In the genomic region with DNA sequence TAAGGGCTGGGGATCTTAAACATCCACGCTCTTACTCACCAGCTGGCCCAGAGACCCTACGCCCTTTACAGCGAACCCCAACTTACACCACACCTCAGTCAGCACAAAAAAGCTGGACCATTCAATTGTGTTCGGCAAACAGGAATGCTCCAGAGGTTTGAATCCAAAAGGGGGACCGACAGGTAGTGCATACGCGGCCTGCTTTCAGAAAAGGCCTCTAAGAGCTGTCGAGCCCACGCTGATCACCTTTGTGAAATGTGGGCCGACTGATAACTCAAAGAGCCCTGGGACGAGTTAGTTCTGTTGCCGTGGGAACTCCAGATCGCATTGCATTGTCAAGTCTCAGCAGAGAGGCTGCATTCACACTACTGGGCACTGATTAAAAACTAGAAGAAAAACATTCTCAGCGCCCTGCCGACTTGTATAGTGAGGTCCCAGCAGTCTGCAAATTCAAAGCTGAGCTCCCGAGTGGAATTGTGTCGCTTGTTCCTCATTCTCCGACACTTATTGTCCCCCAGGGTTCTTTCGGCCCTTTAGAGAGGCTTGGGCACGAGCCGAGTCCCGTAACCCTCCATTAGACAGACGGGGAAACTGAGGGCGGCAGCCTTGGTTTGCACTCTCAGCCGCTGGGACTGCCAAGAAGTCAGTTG, we compare ENCODE assay signal across 8 mouse cellular contexts. TPM values are rescaled to one million over a fixed set of nuclear protein-coding genes. Genes with fewer than 3 reads are reported as not detected.
DNase-seq lines count a peak whose midpoint lies in the region; ATAC-seq and TF ChIP-seq lines count a peak whose summit lies in the region.

No protein-coding gene starts in this region.

- peak overlapping the region; percentile 81 for H3K9ac ChIP-seq in kidney, postnatal 0 days (ENCODE audit: low read depth, low read length)
- peak overlapping the region; percentile 80 for H3K9ac ChIP-seq in intestine, embryonic 14.5 days (ENCODE audit: low read length)

- ATAC-seq in kidney, postnatal 0 days (replicated peaks; ENCODE audit: low FRiP score, low read depth), result no peak
- no peak for ATAC-seq in intestine, embryonic 14.5 days (replicated peaks; ENCODE audit: low FRiP score, low TSS enrichment, low read depth)

- WGBS in kidney, postnatal 0 days, result 22% methylated on average over 25 of the region's 25 CpGs
- WGBS in intestine, embryonic 14.5 days, result 22% methylated on average over 25 of the region's 25 CpGs

- peak overlapping the region; percentile 98 for H3K27ac ChIP-seq in kidney, postnatal 0 days
- peak overlapping the region; percentile 97 for H3K27ac ChIP-seq in intestine, embryonic 14.5 days (ENCODE audit: low read depth)

- TF ChIP-seq CTCF in kidney, postnatal 0 days (IDR thresholded peaks at IDR 0.05; ENCODE audit: low read depth), result no peak

- TF ChIP-seq POLR2A in myocyte (IDR thresholded peaks at IDR 0.05; ENCODE audit: insufficient read length, low read depth), result no peak

- peak overlapping the region; percentile 54 for H3K4me2 ChIP-seq in kidney, postnatal 0 days (ENCODE audit: low read length)
- peak overlapping the region; percentile 50 for H3K4me2 ChIP-seq in intestine, embryonic 14.5 days (ENCODE audit: low read length)
- H3K4me2 ChIP-seq in myocyte (ENCODE audit: low read depth), result peak overlapping the region; percentile 88

- H3K9me3 ChIP-seq in kidney, postnatal 0 days (replicated peaks; ENCODE audit: low read length), result no peaks in the 10 kb centered on the region
- no peaks in the 10 kb centered on the region for H3K9me3 ChIP-seq in intestine, embryonic 14.5 days (ENCODE audit: control insufficient read depth, low read length)

- no peaks in the 10 kb centered on the region for H3K27me3 ChIP-seq in kidney, postnatal 0 days (ENCODE audit: insufficient read depth, low read length)
- no peaks in the 10 kb centered on the region for H3K27me3 ChIP-seq in intestine, embryonic 14.5 days (replicated peaks; ENCODE audit: control insufficient read depth, insufficient read depth, low read length)
- no peaks in the 10 kb centered on the region for H3K27me3 ChIP-seq in myocyte (ENCODE audit: control insufficient read depth, insufficient read depth, insufficient read length)

- DNase-seq in kidney, postnatal 0 days (ENCODE audit: low spot score), result no peak
- DNase-seq in kidney, postnatal 4 days, result no peak
- DNase-seq in c-Kit-positive CD71-positive TER-119-positive erythroid progenitor cells, embryonic 14.5 days (ENCODE audit: low spot score), result peak; percentile 52
- DNase-seq in intestine, embryonic 14.5 days (ENCODE audit: low spot score), result no peak
- no peak for DNase-seq in thymus, postnatal 4 days
- DNase-seq in layer of hippocampus, postnatal 36 days, result no peak
- no peak for DNase-seq in cerebellum, postnatal 36 days

- peaks cover 11% of the 10 kb centered on the region for H3K79me2 ChIP-seq in myocyte (ENCODE audit: control insufficient read depth, insufficient read depth)

- peak overlapping the region; percentile 75 for H3K4me3 ChIP-seq in kidney, postnatal 0 days (replicated peaks; ENCODE audit: low read depth, low read length)
- peak overlapping the region; percentile 70 for H3K4me3 ChIP-seq in intestine, embryonic 14.5 days (ENCODE audit: low read depth, low read length)
- H3K4me3 ChIP-seq in myocyte, result peak overlapping the region; percentile 53

- H3K36me3 ChIP-seq in kidney, postnatal 0 days (ENCODE audit: insufficient read depth, low read length), result peaks cover 34% of the 10 kb centered on the region
- peaks cover 43% of the 10 kb centered on the region for H3K36me3 ChIP-seq in intestine, embryonic 14.5 days (ENCODE audit: control insufficient read depth, insufficient read depth, low read length)
- H3K36me3 ChIP-seq in myocyte (ENCODE audit: control insufficient read depth, insufficient read depth), result peaks cover 9% of the 10 kb centered on the region

- H3K4me1 ChIP-seq in kidney, postnatal 0 days (replicated peaks; ENCODE audit: insufficient read depth, low read length), result no peaks in the 10 kb centered on the region
- peaks cover 28% of the 10 kb centered on the region for H3K4me1 ChIP-seq in intestine, embryonic 14.5 days (replicated peaks; ENCODE audit: control insufficient read depth, insufficient read depth, low read length)

- H3ac ChIP-seq in myocyte (ENCODE audit: control insufficient read depth, insufficient read length), result peak overlapping the region; percentile 52

TF ChIP-seq in myocyte, 11 proteins besides CTCF, POLR2A, EP300 and RAD21:
- TF ChIP-seq MYOG (IDR thresholded peaks at IDR 0.05; ENCODE audit: control insufficient read depth in 1 of 3, insufficient read depth in 1 of 3, insufficient read length in 2 of 3, low read depth in 2 of 3), result no peak

RNA-seq across cellular contexts. Expression of a gene that starts 36.5 kb away (rescaled TPM):
- 0.18 and 0.59 TPM in 2 replicates for polyA plus RNA-seq in kidney, postnatal 0 days (2015; fragmentation: Nextera tagmentation; extraction: Ambion mirVana)
- polyA plus RNA-seq in intestine, embryonic 14.5 days (2014; fragmentation: Nextera tagmentation; extraction: Ambion mirVana), result 0.14 and 0.24 TPM in 2 replicates
- polyA plus RNA-seq in myocyte (2012; fragmentation: generic; extraction: Trizol), result not detected
- under 1 TPM; 0.43 to 0.82 TPM for total RNA-seq in layer of hippocampus, postnatal 36 days (2021)

RNA-seq across cellular contexts. Expression of a gene that starts 36.7 kb away (rescaled TPM):
- 34.4 and 40.5 TPM in 2 replicates for polyA plus RNA-seq in kidney, postnatal 0 days (2015; fragmentation: Nextera tagmentation; extraction: Ambion mirVana)
- polyA plus RNA-seq in intestine, embryonic 14.5 days (2014; fragmentation: Nextera tagmentation; extraction: Ambion mirVana), result 8.3 and 10.3 TPM in 2 replicates
- 12.7 TPM for polyA plus RNA-seq in myocyte (2012; fragmentation: generic; extraction: Trizol)
- total RNA-seq in layer of hippocampus, postnatal 36 days (2021), result 1 to 10 TPM; 4.8 to 6.1 TPM
